Mouse (Mus musculus): Measurements from ENCODE around the gene Adamtsl1. TPM values are rescaled to one million over a fixed set of nuclear protein-coding genes. Genes with fewer than 3 reads are reported as not detected.

Adamtsl1 gene
- polyA plus RNA-seq, 1 experiment, result not detected

DNA sequence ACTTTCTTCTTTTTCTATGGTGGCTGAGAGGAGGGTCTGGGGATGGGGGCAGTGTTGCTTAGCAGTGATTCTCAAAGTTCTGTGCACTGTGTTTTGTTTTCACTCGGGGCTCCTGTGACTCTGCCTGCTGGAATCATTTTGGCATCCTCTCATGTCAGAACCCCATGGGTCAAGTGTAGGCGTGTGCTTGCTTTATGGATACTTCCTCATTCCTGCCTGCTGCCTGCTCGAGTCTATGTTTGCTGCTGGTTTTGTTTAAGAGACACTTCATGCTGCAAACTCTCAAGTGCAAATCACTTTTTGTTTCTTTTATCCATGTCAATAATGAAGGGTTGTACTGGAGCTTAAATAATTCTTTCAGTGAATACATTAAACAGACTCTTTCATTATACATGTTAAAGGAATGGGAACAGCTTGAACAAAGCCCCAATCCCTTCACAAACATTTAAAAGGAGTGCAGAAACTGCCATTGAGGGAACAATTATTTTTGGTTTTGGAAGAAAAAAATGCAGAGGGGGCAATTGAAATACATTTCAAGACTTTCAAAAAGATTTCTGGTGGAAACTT lies 227.9 kb downstream of the Adamtsl1 start:
- H3K27ac ChIP-seq (ENCODE audit: control insufficient read depth, insufficient read depth, low read depth, low read length, poor library complexity), result no peak overlapping the region
- H3K4me1 ChIP-seq (ENCODE audit: control insufficient read depth, insufficient read depth, low read length), result no peaks in the 10 kb centered on the region
- no peak for TF ChIP-seq CTCF (IDR thresholded peaks at IDR 0.05; ENCODE audit: control insufficient read depth, insufficient read depth, low read length)
- TF ChIP-seq POLR2A (IDR thresholded peaks at IDR 0.05; ENCODE audit: borderline replicate concordance, control insufficient read depth, low read depth, low read length), result no peak
- no peak overlapping the region for H3K4me3 ChIP-seq (replicated peaks; ENCODE audit: control insufficient read depth, low read depth, low read length)
- WGBS, result 5% methylated on average over 3 of the region's 3 CpGs

DNA sequence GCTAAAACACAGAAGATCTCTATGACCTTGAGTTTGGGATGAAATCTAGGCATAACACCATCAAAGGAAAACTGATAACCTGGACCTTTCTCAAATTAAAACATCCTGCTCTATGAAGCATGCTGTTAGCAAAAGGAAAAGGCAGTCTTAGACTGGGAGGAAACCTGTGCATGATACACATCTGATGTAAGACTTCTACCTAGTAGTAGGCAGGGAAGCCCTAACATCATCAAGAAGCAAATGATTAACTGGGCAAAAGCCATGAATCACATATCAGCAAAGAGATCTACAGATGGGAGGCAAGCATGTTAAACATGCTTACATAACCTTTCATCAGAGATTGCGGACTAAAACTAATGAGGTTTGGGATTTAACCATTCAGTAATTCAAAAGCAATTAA lies 229.5 kb downstream of the Adamtsl1 start:
- TF ChIP-seq CTCF (IDR thresholded peaks at IDR 0.05; ENCODE audit: control insufficient read depth, insufficient read depth, low read length), result no peak
- TF ChIP-seq POLR2A (IDR thresholded peaks at IDR 0.05; ENCODE audit: borderline replicate concordance, control insufficient read depth, low read depth, low read length), result no peak
- Histone ChIP-seq H3K4me1 (ENCODE audit: control insufficient read depth, insufficient read depth, low read length) (no peaks in the 10 kb centered on the region), H3K4me3 (replicated peaks; ENCODE audit: control insufficient read depth, low read depth, low read length) (no peak overlapping the region), H3K27ac (ENCODE audit: control insufficient read depth, insufficient read depth, low read depth, low read length, poor library complexity) (no peak overlapping the region)
- WGBS, result 89% methylated on average over 1 of the region's 1 CpGs

DNA sequence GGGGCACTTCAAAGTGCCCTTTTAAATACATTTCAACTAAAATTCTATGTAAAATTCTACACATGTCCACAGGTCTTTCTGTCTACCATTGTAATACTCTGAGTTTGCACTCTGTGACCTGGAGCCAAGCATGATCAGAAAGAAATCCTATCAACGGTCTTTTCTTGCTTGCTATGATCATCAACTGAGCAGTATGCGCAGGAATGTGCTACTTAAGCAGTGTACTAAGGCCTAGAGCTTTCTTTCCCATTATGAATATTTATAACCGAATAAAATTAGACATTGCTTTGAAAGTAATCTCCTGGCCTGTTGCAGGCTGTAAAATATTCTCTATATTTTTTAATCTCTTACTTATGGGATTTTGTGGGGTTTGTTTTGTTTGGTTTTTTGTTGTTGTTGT lies 248.7 kb downstream of the Adamtsl1 start:
- no peak for TF ChIP-seq CTCF (IDR thresholded peaks at IDR 0.05; ENCODE audit: control insufficient read depth, insufficient read depth, low read length)
- TF ChIP-seq POLR2A (IDR thresholded peaks at IDR 0.05; ENCODE audit: borderline replicate concordance, control insufficient read depth, low read depth, low read length), result no peak
- H3K4me1 ChIP-seq (ENCODE audit: control insufficient read depth, insufficient read depth, low read length), result no peaks in the 10 kb centered on the region
- no peak overlapping the region for H3K4me3 ChIP-seq (replicated peaks; ENCODE audit: control insufficient read depth, low read depth, low read length)
- WGBS, result 75% methylated on average over 3 of the region's 3 CpGs
- H3K27ac ChIP-seq (ENCODE audit: control insufficient read depth, insufficient read depth, low read depth, low read length, poor library complexity), result no peak overlapping the region

DNA sequence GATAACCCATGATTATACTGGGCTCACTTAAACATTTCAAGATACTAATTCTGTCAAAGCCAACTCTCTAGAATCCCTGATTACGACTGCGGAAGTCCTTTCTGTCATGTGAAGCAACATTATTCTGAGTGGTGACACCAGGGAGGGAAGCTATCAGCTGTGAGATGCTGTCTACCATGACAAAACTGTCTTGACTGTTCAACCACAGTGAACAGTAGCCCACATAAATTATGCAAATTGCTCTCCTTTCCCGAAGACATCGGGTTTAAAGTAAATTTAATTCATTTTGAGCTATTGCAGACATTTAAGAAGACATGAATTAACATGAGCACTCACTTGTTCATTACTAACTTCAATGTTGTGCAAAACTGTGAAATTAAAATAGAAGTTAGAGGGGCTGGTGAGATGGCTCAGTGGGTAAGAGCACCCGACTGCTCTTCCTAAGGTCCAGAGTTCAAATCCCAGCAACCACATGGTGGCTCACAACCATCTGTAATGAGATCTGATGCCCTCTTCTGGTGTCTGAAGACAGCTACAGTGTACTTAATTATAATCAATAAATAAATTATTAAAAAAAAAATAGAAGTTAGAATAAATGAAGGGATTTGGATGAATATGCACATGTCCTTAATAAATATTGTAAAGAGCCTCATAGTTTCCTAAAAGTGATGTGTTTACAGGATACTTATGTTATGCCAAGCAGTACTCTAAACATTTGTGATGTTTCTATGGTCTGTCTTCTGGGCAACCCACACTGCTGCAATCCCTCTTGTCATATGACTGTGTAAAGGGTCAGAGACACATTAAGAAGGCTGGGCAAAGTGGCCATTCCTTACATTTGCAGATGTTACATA lies 249.4 kb downstream of the Adamtsl1 start:
- 87% methylated on average over 5 of the region's 5 CpGs for WGBS
- no peak overlapping the region for H3K4me3 ChIP-seq (replicated peaks; ENCODE audit: control insufficient read depth, low read depth, low read length)
- H3K27ac ChIP-seq (ENCODE audit: control insufficient read depth, insufficient read depth, low read depth, low read length, poor library complexity), result no peak overlapping the region
- no peaks in the 10 kb centered on the region for H3K4me1 ChIP-seq (ENCODE audit: control insufficient read depth, insufficient read depth, low read length)
- TF ChIP-seq CTCF (IDR thresholded peaks at IDR 0.05; ENCODE audit: control insufficient read depth, insufficient read depth, low read length) (no peak), POLR2A (IDR thresholded peaks at IDR 0.05; ENCODE audit: borderline replicate concordance, control insufficient read depth, low read depth, low read length) (no peak)

DNA sequence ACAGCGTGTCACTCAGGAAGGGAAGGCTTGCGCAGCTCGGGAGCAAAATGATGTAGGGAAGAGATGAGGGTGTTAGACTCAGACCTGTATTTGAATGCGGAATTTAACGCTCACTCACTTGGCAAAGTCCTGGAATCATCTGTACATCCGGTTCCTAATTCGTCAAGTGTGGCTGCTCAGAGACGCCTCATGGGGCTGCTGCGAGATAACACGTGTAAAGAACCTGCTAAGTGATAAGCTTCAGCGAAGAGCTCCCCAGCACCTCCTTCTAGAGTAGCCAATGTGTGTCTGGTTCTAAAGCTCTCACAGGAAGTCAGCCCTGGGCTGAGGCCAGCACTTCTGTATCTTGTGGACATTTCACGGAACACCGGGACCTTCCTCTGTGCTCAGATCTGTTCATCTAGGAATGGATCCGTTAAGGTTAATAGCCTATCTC lies 250.1 kb downstream of the Adamtsl1 start:
- WGBS, result 83% methylated on average over 14 of the region's 14 CpGs
- no peaks in the 10 kb centered on the region for H3K4me1 ChIP-seq (ENCODE audit: control insufficient read depth, insufficient read depth, low read length)
- no peak overlapping the region for H3K27ac ChIP-seq (ENCODE audit: control insufficient read depth, insufficient read depth, low read depth, low read length, poor library complexity)
- TF ChIP-seq CTCF (IDR thresholded peaks at IDR 0.05; ENCODE audit: control insufficient read depth, insufficient read depth, low read length) (no peak), POLR2A (IDR thresholded peaks at IDR 0.05; ENCODE audit: borderline replicate concordance, control insufficient read depth, low read depth, low read length) (no peak)
- H3K4me3 ChIP-seq (replicated peaks; ENCODE audit: control insufficient read depth, low read depth, low read length), result no peak overlapping the region

DNA sequence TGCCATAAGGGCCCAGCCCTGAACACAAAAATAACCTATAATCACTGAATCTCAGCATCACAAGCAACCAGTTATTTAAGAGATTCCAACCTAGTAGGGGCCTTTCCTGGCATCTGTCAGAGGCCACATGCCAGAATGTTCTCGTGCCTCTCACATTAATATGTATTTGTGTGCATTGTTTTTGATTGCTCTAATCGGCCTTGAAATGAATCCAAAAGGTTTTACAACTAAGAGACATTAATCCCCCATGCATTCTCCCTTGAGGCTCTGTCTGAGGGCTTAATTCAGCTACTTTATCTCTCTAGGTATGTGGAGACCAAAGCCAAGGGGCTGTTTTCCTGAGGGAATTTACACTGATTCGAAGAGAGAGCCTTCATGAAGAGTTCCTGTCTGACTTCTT lies 250.5 kb downstream of the Adamtsl1 start:
- Histone ChIP-seq H3K4me3 (replicated peaks; ENCODE audit: control insufficient read depth, low read depth, low read length) (no peak overlapping the region), H3K4me1 (ENCODE audit: control insufficient read depth, insufficient read depth, low read length) (no peaks in the 10 kb centered on the region), H3K27ac (ENCODE audit: control insufficient read depth, insufficient read depth, low read depth, low read length, poor library complexity) (no peak overlapping the region)
- WGBS, result 67% methylated on average over 3 of the region's 3 CpGs
- TF ChIP-seq POLR2A (IDR thresholded peaks at IDR 0.05; ENCODE audit: borderline replicate concordance, control insufficient read depth, low read depth, low read length) (no peak), CTCF (IDR thresholded peaks at IDR 0.05; ENCODE audit: control insufficient read depth, insufficient read depth, low read length) (no peak)

DNA sequence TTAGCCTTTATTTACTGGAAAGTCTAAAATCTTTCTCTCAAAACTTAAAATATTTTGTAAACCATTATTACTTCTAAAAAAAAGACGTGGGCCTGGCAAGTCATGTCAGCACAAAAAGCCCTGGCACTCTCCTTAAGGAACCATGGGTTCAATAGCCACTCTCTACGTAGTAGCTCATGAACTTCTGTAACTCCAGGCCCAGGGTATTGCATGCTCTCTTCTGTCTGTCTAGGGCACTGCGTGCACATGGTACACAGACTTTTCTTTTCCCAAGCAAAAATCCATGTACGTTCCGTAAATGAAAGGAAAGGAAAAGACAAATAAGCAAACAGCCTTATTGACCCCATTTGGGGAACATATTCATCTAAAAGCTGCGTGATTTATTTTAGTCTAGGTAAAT lies 253.7 kb downstream of the Adamtsl1 start:
- TF ChIP-seq CTCF (IDR thresholded peaks at IDR 0.05; ENCODE audit: control insufficient read depth, insufficient read depth, low read length), result no peak
- no peak for TF ChIP-seq POLR2A (IDR thresholded peaks at IDR 0.05; ENCODE audit: borderline replicate concordance, control insufficient read depth, low read depth, low read length)
- WGBS, result 78% methylated on average over 6 of the region's 6 CpGs
- no peak overlapping the region for H3K4me3 ChIP-seq (replicated peaks; ENCODE audit: control insufficient read depth, low read depth, low read length)
- H3K4me1 ChIP-seq (ENCODE audit: control insufficient read depth, insufficient read depth, low read length), result no peaks in the 10 kb centered on the region
- H3K27ac ChIP-seq (ENCODE audit: control insufficient read depth, insufficient read depth, low read depth, low read length, poor library complexity), result no peak overlapping the region

DNA sequence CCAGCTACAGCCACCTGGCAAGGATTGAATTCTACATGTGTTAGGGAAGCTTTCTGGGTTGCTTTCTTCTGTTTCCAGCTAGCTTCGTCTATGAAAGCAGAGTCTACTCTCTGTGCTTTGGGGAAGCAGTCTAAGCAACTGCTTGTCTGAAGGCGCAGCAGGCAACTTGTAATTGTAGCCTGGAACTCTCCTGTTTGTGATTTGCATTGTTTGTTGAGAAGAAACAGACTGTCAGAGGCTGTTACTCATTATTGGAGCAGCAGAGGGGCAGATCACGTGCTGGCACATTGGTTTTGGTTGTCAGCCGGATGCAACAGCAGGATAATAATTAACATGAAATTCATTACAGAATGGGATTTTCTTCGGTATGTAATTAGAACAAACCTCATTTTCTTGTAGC lies 254.1 kb downstream of the Adamtsl1 start:
- WGBS, result 73% methylated on average over 5 of the region's 5 CpGs
- Histone ChIP-seq H3K27ac (ENCODE audit: control insufficient read depth, insufficient read depth, low read depth, low read length, poor library complexity) (no peak overlapping the region), H3K4me3 (replicated peaks; ENCODE audit: control insufficient read depth, low read depth, low read length) (no peak overlapping the region), H3K4me1 (ENCODE audit: control insufficient read depth, insufficient read depth, low read length) (no peaks in the 10 kb centered on the region)
- TF ChIP-seq CTCF (IDR thresholded peaks at IDR 0.05; ENCODE audit: control insufficient read depth, insufficient read depth, low read length), result no peak
- no peak for TF ChIP-seq POLR2A (IDR thresholded peaks at IDR 0.05; ENCODE audit: borderline replicate concordance, control insufficient read depth, low read depth, low read length)

Data from bone marrow, adult 2 months (tissue).